Mouse (Mus musculus) intestine, embryonic 14.5 days (tissue): ENCODE data around the gene Sod2. TPM values are rescaled to one million over a fixed set of nuclear protein-coding genes. Genes with fewer than 3 reads are reported as not detected.

ENCODE experiments used
- ATAC-seq: fragments of 200-750 bp; cut with Nextera tagmentation; replicated peaks from 2 replicates; pipeline ENCODE4 v1.8.0; 2017; ENCODE audit warnings: low read depth, moderate number of reproducible peaks, moderate TSS enrichment, moderate library complexity; ENCODE audit not compliant: low FRiP score, low TSS enrichment
- DNase-seq: peaks from one replicate; pipeline ENCODE4 v3.0.0-alpha.2; 2018; ENCODE audit warnings: low spot score
- H3K27ac ChIP-seq: fragments of 300-500 bp; sonication (generic); 2 replicates; pipeline ENCODE4 v1.5.1; 2014; ENCODE audit warnings: low read depth, mild to moderate bottlenecking, control low read depth
- H3K27me3 ChIP-seq: fragments of 300-500 bp; sonication (generic); replicated peaks from 2 replicates; pipeline ENCODE4 v1.6.1; 2014; ENCODE audit warnings: low read length, control low read depth; ENCODE audit not compliant: control insufficient read depth, insufficient read depth
- H3K36me3 ChIP-seq: fragments of 300-500 bp; sonication (generic); 2 replicates; pipeline ENCODE4 v1.6.1; 2014; ENCODE audit warnings: low read length, control low read depth; ENCODE audit not compliant: control insufficient read depth, insufficient read depth
- H3K4me1 ChIP-seq: fragments of 300-500 bp; sonication (generic); replicated peaks from 2 replicates; pipeline ENCODE4 v1.6.1; 2014; ENCODE audit warnings: low read length, control low read depth, mixed read lengths; ENCODE audit not compliant: control insufficient read depth, insufficient read depth
- H3K4me2 ChIP-seq: fragments of 300-500 bp; sonication (generic); 2 replicates; pipeline ENCODE4 v1.6.1; 2014; ENCODE audit warnings: low read length
- H3K4me3 ChIP-seq: fragments of 300-500 bp; sonication (generic); 2 replicates; pipeline ENCODE4 v1.5.1; 2014; ENCODE audit warnings: low read depth, low read length, control low read depth, mixed read lengths
- H3K9ac ChIP-seq: fragments of 300-500 bp; sonication (generic); 2 replicates; pipeline ENCODE4 v1.6.1; 2014; ENCODE audit warnings: mild to moderate bottlenecking, low read length
- H3K9me3 ChIP-seq: fragments of 300-500 bp; sonication (generic); 2 replicates; pipeline ENCODE4 v1.6.1; 2016; ENCODE audit warnings: low read length, control low read depth; ENCODE audit not compliant: control insufficient read depth
- WGBS: fragments of 180-500 bp; shearing (Covaris S2); extraction: QIAGEN DNeasy Blood & Tissue Kit; methylation state at CpG from one replicate; pipeline ENCODE4 v1.1.7; 2014; 5-methylcytosine and 5-hydroxymethylcytosine counted together
- polyA plus RNA-seq: library from polyadenylated mRNA; unstranded; fragments of >200 nt; fragmentation: Nextera tagmentation; extraction: Ambion mirVana; gene quantifications from 2 replicates; pipeline ENCODE4 v1.2.1, GENCODE M21; 2014

The Sod2 gene
- polyA plus RNA-seq, 1 experiment from 2014 or later, result 149 TPM

GRCm38 (mm10) chr17:12990567-12991145 lies 16.0 kb upstream of the Sod2 start:
- ATAC-seq, result no peak
- DNase-seq, result no peak
- Histone ChIP-seq H3K27ac (peak overlapping the region; percentile 100), H3K27me3 (no peaks in the 10 kb centered on the region), H3K4me2 (peak overlapping the region; percentile 76), H3K9ac (peak overlapping the region; percentile 100), H3K36me3 (peaks cover 10% of the 10 kb centered on the region; the same call in 1 of the 2 replicates), H3K4me1 (peaks cover 12% of the 10 kb centered on the region), H3K9me3 (no peaks in the 10 kb centered on the region), H3K4me3 (peak overlapping the region; percentile 97)
- WGBS, result 53% methylated on average over 8 of the region's 8 CpGs

- Histone ChIP-seq H3K4me1 (peaks cover 12% of the 10 kb centered on the region), H3K9me3 (no peaks in the 10 kb centered on the region), H3K9ac (peak overlapping the region; percentile 100), H3K4me2 (peak overlapping the region; percentile 76), H3K4me3 (peak overlapping the region; percentile 97), H3K36me3 (peaks cover 8% of the 10 kb centered on the region; the same call in 1 of the 2 replicates), H3K27me3 (no peaks in the 10 kb centered on the region), H3K27ac (peak overlapping the region; percentile 100)
- DNase-seq, result peak; percentile 59
- 3% methylated on average over 12 of the region's 12 CpGs for WGBS
- ATAC-seq, result no peak
Observed at GRCm38 (mm10) chr17:12991194-12991634, 15.4 kb upstream of the Sod2 start.

DNA sequence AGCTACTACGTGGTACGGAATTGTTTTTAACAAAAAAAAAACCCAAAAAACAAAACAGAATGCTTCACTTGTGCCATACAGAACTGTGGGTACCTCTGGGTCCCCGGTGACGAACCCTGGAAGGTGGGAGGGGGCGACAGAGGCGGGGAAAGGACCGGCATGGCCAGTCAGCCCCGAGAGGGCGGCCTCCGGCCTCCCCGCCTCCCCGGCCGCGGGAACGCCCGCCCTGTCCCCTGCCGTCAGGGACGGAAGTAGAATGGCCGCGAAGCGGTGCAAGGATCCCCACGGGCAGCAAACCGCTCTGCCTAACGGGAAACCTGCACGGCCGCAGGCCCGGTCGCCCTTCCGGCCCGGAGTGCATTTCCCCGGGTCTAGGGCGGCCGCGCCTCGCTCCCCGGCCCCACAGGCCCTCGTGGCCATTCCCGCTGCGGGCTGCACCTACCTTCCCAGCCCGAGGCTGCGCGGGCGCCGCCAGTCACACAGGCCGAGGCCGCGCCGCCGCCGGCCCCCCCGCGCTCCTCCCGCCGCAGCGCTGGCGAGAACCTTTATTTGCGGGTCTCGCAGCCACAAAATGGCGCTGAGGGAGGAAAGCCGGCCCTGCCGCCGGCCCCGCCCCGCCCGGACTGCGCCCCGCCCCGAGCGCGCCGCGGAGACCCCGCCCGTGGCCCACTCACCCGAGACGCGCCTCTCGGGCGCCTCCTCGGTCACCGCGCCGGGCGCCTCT lies 14.8 kb upstream of the Sod2 start:
- Histone ChIP-seq H3K9ac (peak overlapping the region; percentile 100), H3K27ac (peak overlapping the region; percentile 100), H3K27me3 (no peaks in the 10 kb centered on the region), H3K4me1 (peaks cover 12% of the 10 kb centered on the region), H3K36me3 (peaks cover 8% of the 10 kb centered on the region; the same call in 1 of the 2 replicates), H3K4me2 (peak overlapping the region; percentile 76), H3K9me3 (no peaks in the 10 kb centered on the region), H3K4me3 (peak overlapping the region; percentile 97)
- under 1% methylated on average over 44 of the region's 84 CpGs for WGBS
- DNase-seq, result peak; percentile 93
- peak; percentile 95 for ATAC-seq

- DNase-seq (peak; percentile 93), ATAC-seq (peak; percentile 91)
- under 1% methylated on average over 48 of the region's 51 CpGs for WGBS
- Histone ChIP-seq H3K27me3 (no peaks in the 10 kb centered on the region), H3K9ac (peak overlapping the region; percentile 100), H3K4me3 (peak overlapping the region; percentile 97), H3K27ac (peak overlapping the region; percentile 100), H3K36me3 (peaks cover 8% of the 10 kb centered on the region; the same call in 1 of the 2 replicates), H3K4me1 (peaks cover 12% of the 10 kb centered on the region), H3K4me2 (peak overlapping the region; percentile 78), H3K9me3 (no peaks in the 10 kb centered on the region)
Observed at GRCm38 (mm10) chr17:12992470-12992991, 14.1 kb upstream of the Sod2 start.

DNA sequence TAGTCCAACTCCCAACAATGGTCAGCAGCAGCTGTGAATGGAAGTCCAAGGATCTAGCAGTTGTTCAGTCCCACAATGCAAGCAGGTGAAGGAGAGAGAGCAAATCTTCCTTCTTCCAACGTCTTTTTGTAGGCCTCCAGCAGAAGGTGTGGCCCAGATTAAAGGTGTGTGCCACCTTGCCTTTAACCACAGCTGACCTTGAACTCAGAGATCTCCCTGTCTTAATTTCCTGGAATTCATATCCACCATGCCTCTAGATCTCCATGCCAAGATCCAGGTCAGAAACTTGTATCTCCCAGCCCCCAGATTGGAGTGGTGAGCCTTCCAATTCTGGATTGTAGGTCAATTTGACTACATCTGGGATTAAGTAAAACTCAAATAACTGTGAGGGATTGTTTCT lies 12.6 kb upstream of the Sod2 start, which contains the start of gene Wtap:
Gene Wtap (minus strand): TSS at position 101 of the 400 bp plus-strand sequence.
- H3K4me2 ChIP-seq, result peak within 1 kb of the TSS; percentile 78
- H3K27ac ChIP-seq, result peak within 1 kb of the TSS; percentile 100
- 68% methylated on average over 1 of the region's 1 CpGs for WGBS
- H3K36me3 ChIP-seq, result no peaks in the 10 kb centered on the region
- DNase-seq (no peak), ATAC-seq (no peak)
- no peaks in the 10 kb centered on the region for H3K27me3 ChIP-seq
- peak within 1 kb of the TSS; percentile 100 for H3K9ac ChIP-seq
- peaks cover 8% of the 10 kb centered on the region for H3K4me1 ChIP-seq
- H3K9me3 ChIP-seq, result no peaks in the 10 kb centered on the region
- H3K4me3 ChIP-seq, result peak within 1 kb of the TSS; percentile 97

DNA sequence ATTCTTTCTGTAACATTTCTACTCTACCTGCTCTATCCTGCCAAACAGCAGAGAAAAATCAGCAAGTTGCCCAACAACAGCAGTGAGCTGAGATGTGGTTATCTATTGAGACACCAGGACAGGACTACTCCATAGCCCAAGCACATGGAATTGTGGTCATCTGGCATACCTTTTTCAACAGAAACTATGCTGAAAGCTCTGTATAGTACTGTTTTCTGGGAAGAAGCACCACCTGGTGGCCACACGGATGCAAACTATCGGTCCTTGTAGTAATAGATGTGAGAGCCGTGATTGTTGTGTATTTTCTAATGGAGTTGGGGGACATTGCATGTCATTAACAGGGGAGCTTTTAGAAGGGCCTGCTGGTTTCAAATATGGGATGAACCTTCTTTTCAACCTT lies 10.3 kb upstream of the Sod2 start:
- Histone ChIP-seq H3K9ac (no peak overlapping the region), H3K27me3 (no peaks in the 10 kb centered on the region), H3K4me3 (no peak overlapping the region), H3K9me3 (no peaks in the 10 kb centered on the region), H3K27ac (no peak overlapping the region), H3K4me2 (no peak overlapping the region), H3K36me3 (no peaks in the 10 kb centered on the region), H3K4me1 (0 out of 2 replicates have a peak, but pooled peaks cover 3% of the 10 kb centered on the region)
- 26% methylated on average over 3 of the region's 3 CpGs for WGBS
- ATAC-seq (no peak), DNase-seq (peak; percentile 62)

DNA sequence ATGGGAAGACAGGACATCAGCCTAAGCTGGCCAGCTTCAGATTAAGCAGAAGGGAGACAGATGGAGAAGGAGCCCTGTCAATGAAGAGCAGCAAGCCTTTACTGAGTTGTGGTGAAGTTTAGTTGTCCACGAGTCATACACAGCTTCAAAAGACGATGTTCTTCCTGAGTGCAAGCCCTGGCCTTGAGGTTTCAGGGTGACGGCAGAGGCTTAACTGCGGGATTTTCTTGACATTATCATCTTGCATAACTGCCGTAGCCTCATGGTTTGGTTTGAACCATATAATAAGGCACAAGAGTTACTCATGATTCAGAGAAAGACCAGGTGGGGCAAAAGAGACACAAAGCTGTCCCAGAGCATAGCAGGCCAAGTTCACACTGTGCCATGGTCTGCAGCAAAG lies 8.8 kb upstream of the Sod2 start:
- H3K9me3 ChIP-seq, result no peaks in the 10 kb centered on the region

GRCm38 (mm10) chr17:12999069-12999468 lies 7.6 kb upstream of the Sod2 start:
- 81% methylated on average over 6 of the region's 6 CpGs for WGBS
- Histone ChIP-seq H3K9ac (no peak overlapping the region), H3K4me1 (no peaks in the 10 kb centered on the region), H3K27me3 (no peaks in the 10 kb centered on the region), H3K36me3 (no peaks in the 10 kb centered on the region), H3K9me3 (no peaks in the 10 kb centered on the region), H3K4me2 (no peak overlapping the region), H3K4me3 (no peak overlapping the region), H3K27ac (no peak overlapping the region)
- DNase-seq, result no peak
- no peak for ATAC-seq

More for the DNA sequence above, 8.8 kb upstream of the Sod2 start:
- Histone ChIP-seq H3K4me2 (no peak overlapping the region), H3K4me3 (no peak overlapping the region), H3K9ac (no peak overlapping the region), H3K27me3 (no peaks in the 10 kb centered on the region), H3K27ac (no peak overlapping the region), H3K36me3 (no peaks in the 10 kb centered on the region), H3K4me1 (0 out of 2 replicates have a peak, but pooled peaks cover 3% of the 10 kb centered on the region)
- 90% methylated on average over 5 of the region's 5 CpGs for WGBS
- ATAC-seq (no peak), DNase-seq (no peak)
